In genomic region chr1:39900181-39901005, GRCm38 (mm10) we compare ENCODE assay signal across 8 mouse cellular contexts. TPM values are rescaled to one million over a fixed set of nuclear protein-coding genes. Genes with fewer than 3 reads are reported as not detected.
A peak's percentile ranks its signal among the peaks of the same experiment; 100 is the strongest.
DNase-seq lines count a peak whose midpoint lies in the region; ATAC-seq and TF ChIP-seq lines count a peak whose summit lies in the region.

Gene Map4k4, plus strand, starts transcription at chr1:39900913.

- peak within 1 kb of the TSS; percentile 88 for H3K4me2 ChIP-seq in heart, embryonic 11.5 days
- H3K4me2 ChIP-seq in kidney, embryonic 15.5 days, result peak within 1 kb of the TSS; percentile 76
- H3K4me2 ChIP-seq in liver, embryonic 12.5 days, result peak within 1 kb of the TSS; percentile 88

- TF ChIP-seq POLR2A in embryonic fibroblast, embryonic 13.5 days (IDR thresholded peaks at IDR 0.05; ENCODE audit: low read depth, low read length), result peak; percentile 45

- WGBS in heart, embryonic 11.5 days (ENCODE audit: insufficient replicate concordance), result under 1% methylated on average over 70 of the region's 97 CpGs
- WGBS in kidney, embryonic 15.5 days, result under 1% methylated on average over 57 of the region's 97 CpGs
- 2% methylated on average over 84 of the region's 97 CpGs for WGBS in liver, embryonic 12.5 days (ENCODE audit: insufficient replicate concordance)

- ATAC-seq in heart, embryonic 11.5 days (replicated peaks; ENCODE audit: insufficient number of reproducible peaks, low FRiP score, low TSS enrichment), result peak; percentile 85
- peak; percentile 89 for ATAC-seq in kidney, embryonic 15.5 days (replicated peaks; ENCODE audit: low FRiP score)
- ATAC-seq in liver, embryonic 12.5 days, result peak; percentile 81

- H3K9ac ChIP-seq in heart, embryonic 11.5 days (ENCODE audit: low read depth, low read length), result peak within 1 kb of the TSS; percentile 100
- peak within 1 kb of the TSS; percentile 99 for H3K9ac ChIP-seq in kidney, embryonic 15.5 days
- H3K9ac ChIP-seq in liver, embryonic 12.5 days, result peak within 1 kb of the TSS; percentile 76

- no peaks in the 10 kb centered on the region for H3K36me3 ChIP-seq in heart, embryonic 11.5 days (ENCODE audit: control insufficient read depth, insufficient read depth, low read length)
- H3K36me3 ChIP-seq in kidney, embryonic 15.5 days, result peaks cover 10% of the 10 kb centered on the region
- H3K36me3 ChIP-seq in liver, embryonic 12.5 days, result peaks cover 5% of the 10 kb centered on the region; the same call in 1 of the 2 replicates
- no peaks in the 10 kb centered on the region for H3K36me3 ChIP-seq in splenic B cell, adult 2 months (ENCODE audit: control insufficient read depth, insufficient read depth, low read length, poor library complexity, severe bottlenecking)

- peak within 1 kb of the TSS; percentile 97 for H3K27ac ChIP-seq in embryonic fibroblast, embryonic 13.5 days (ENCODE audit: insufficient read depth, low read length)
- peak within 1 kb of the TSS; percentile 98 for H3K27ac ChIP-seq in heart, embryonic 11.5 days (ENCODE audit: low read depth, low read length)
- peak within 1 kb of the TSS; percentile 96 for H3K27ac ChIP-seq in kidney, embryonic 15.5 days
- peak within 1 kb of the TSS; percentile 81 for H3K27ac ChIP-seq in liver, embryonic 12.5 days

- H3K27me3 ChIP-seq in heart, embryonic 11.5 days (ENCODE audit: control insufficient read depth, insufficient read depth, low read length), result no peaks in the 10 kb centered on the region
- H3K27me3 ChIP-seq in kidney, embryonic 15.5 days, result no peaks in the 10 kb centered on the region
- H3K27me3 ChIP-seq in liver, embryonic 12.5 days (replicated peaks), result peaks cover 51% of the 10 kb centered on the region
- no peaks in the 10 kb centered on the region for H3K27me3 ChIP-seq in splenic B cell, adult 2 months (ENCODE audit: control insufficient read depth, insufficient read depth, low read length, poor library complexity, severe bottlenecking)

- H3K4me3 ChIP-seq in embryonic fibroblast, embryonic 13.5 days (ENCODE audit: insufficient read depth, low read length), result peak within 1 kb of the TSS; percentile 80
- H3K4me3 ChIP-seq in heart, embryonic 11.5 days (ENCODE audit: low read depth, low read length), result peak within 1 kb of the TSS; percentile 99
- peak within 1 kb of the TSS; percentile 68 for H3K4me3 ChIP-seq in kidney, embryonic 15.5 days (replicated peaks)
- H3K4me3 ChIP-seq in liver, embryonic 12.5 days, result peak within 1 kb of the TSS; percentile 71

- peaks cover 7% of the 10 kb centered on the region for H3K4me1 ChIP-seq in embryonic fibroblast, embryonic 13.5 days (ENCODE audit: control insufficient read depth, insufficient read depth, low read length)
- peaks cover 26% of the 10 kb centered on the region for H3K4me1 ChIP-seq in heart, embryonic 11.5 days (ENCODE audit: control insufficient read depth, insufficient read depth, low read length)
- peaks cover 42% of the 10 kb centered on the region for H3K4me1 ChIP-seq in kidney, embryonic 15.5 days
- H3K4me1 ChIP-seq in liver, embryonic 12.5 days, result peaks cover 48% of the 10 kb centered on the region

- DNase-seq in 3T3-L1 (ENCODE audit: low read depth, low spot score), result peak; percentile 63
- DNase-seq in adrenal gland, postnatal 4 days (ENCODE audit: low spot score in 2 of 2), result peak; percentile 44 to 64
- peak; percentile 77 for DNase-seq in naive thymus-derived CD4-positive, alpha-beta T cell, adult 2 months (ENCODE audit: low read depth)
- peak; percentile 84 for DNase-seq in splenic B cell, adult 2 months (ENCODE audit: low read depth, low spot score)

- no peak for TF ChIP-seq CTCF in embryonic fibroblast, embryonic 13.5 days (IDR thresholded peaks at IDR 0.05; ENCODE audit: borderline replicate concordance, insufficient read depth, low read length)

- no peaks in the 10 kb centered on the region for H3K9me3 ChIP-seq in heart, embryonic 11.5 days (replicated peaks; ENCODE audit: control insufficient read depth, low read length)
- H3K9me3 ChIP-seq in kidney, embryonic 15.5 days (replicated peaks), result no peaks in the 10 kb centered on the region
- no peaks in the 10 kb centered on the region for H3K9me3 ChIP-seq in liver, embryonic 12.5 days (replicated peaks)

RNA-seq across cellular contexts. Expression of gene Map4k4, which starts in this region (rescaled TPM):
- total RNA-seq in adrenal gland, postnatal 4 days (2021), result 100 to 1,000 TPM; 200 to 208 TPM
- polyA plus RNA-seq in embryonic fibroblast, embryonic 13.5 days (2011; ENCODE audit: insufficient read length, low read depth, missing spikeins), result 259 and 286 TPM in 2 replicates
- polyA plus RNA-seq in heart, embryonic 11.5 days (2014; fragmentation: Nextera tagmentation; extraction: Ambion mirVana), result 19.4 and 23.7 TPM in 2 replicates
- 31.0 and 33.5 TPM in 2 replicates for polyA plus RNA-seq in kidney, embryonic 15.5 days (2015; fragmentation: Nextera tagmentation; extraction: Ambion mirVana)
- polyA plus RNA-seq in liver, embryonic 12.5 days (2016; fragmentation: Nextera tagmentation; extraction: Ambion mirVana), result 8.8 and 9.7 TPM in 2 replicates

Comparison
In these comparisons a context has a peak if more than half of its experiments do, and no peak if none do; other contexts are left out.
1. Peak in every context shown above with its lines: DNase-seq, ATAC-seq, H3K4me3 ChIP-seq and H3K27ac ChIP-seq.